Mouse (Mus musculus) neural tube, embryonic 14.5 days (tissue): ENCODE results near the gene H2al1m. TPM values are rescaled to one million over a fixed set of nuclear protein-coding genes. Genes with fewer than 3 reads are reported as not detected.
"Not testable (repeated sequence)": the region's sequence is repeated elsewhere in the genome, so short reads cannot be mapped to it uniquely, and the experiment has no call there.

Experiments used
- ATAC-seq: fragments of 200-750 bp; cut with Nextera tagmentation; 2 replicates; pipeline ENCODE4 v1.8.0; 2017; ENCODE audit warnings: low read depth, mild to moderate bottlenecking, moderate TSS enrichment, moderate library complexity
- H3K27ac ChIP-seq: fragments of 300-500 bp; sonication (generic); 2 replicates; pipeline ENCODE4 v1.5.1; 2014; ENCODE audit warnings: low read depth, mild to moderate bottlenecking, control low read depth, low read length, moderate library complexity, mixed read lengths
- H3K27me3 ChIP-seq: fragments of 300-500 bp; sonication (generic); 2 replicates; pipeline ENCODE4 v1.6.1; 2014; ENCODE audit warnings: low read length; ENCODE audit not compliant: control insufficient read depth, insufficient read depth
- H3K36me3 ChIP-seq: fragments of 300-500 bp; sonication (generic); 2 replicates; pipeline ENCODE4 v1.6.1; 2014; ENCODE audit warnings: low read length, mixed read lengths; ENCODE audit not compliant: control insufficient read depth, insufficient read depth
- H3K4me1 ChIP-seq: fragments of 300-500 bp; sonication (generic); 2 replicates; pipeline ENCODE4 v1.6.1; 2014; ENCODE audit warnings: low read length; ENCODE audit not compliant: control insufficient read depth, insufficient read depth
- H3K4me2 ChIP-seq: fragments of 300-500 bp; sonication (generic); 2 replicates; pipeline ENCODE4 v1.6.1; 2014; ENCODE audit warnings: mild to moderate bottlenecking, low read depth, low read length, control low read depth
- H3K4me3 ChIP-seq: fragments of 300-500 bp; sonication (generic); 2 replicates; pipeline ENCODE4 v1.5.1; 2014; ENCODE audit warnings: low read depth, low read length, control low read depth, mixed read lengths
- H3K9ac ChIP-seq: fragments of 300-500 bp; sonication (generic); replicated peaks from 2 replicates; pipeline ENCODE4 v1.6.1; 2014; ENCODE audit warnings: low read depth, mild to moderate bottlenecking, control low read depth, low read length, mixed read lengths
- H3K9me3 ChIP-seq: fragments of 300-500 bp; sonication (generic); 2 replicates; pipeline ENCODE4 v1.6.1; 2016; ENCODE audit warnings: low read length; ENCODE audit not compliant: control insufficient read depth
- WGBS: fragments of 180-500 bp; shearing (Covaris S2); extraction: QIAGEN DNeasy Blood & Tissue Kit; methylation state at CpG from one replicate; pipeline ENCODE4 v1.1.7; 2014; 5-methylcytosine and 5-hydroxymethylcytosine counted together
- polyA plus RNA-seq: library from polyadenylated mRNA; unstranded; fragments of >200 nt; fragmentation: Nextera tagmentation; extraction: Ambion mirVana; gene quantifications from 2 replicates; pipeline ENCODE4 v1.2.1, GENCODE M21; 2014

The H2al1m gene
- polyA plus RNA-seq, 1 experiment from 2014 or later = not detected

GRCm38 (mm10) chrX:9302791-9303190 is 19.2 kb downstream of the H2al1m start:
- Histone ChIP-seq H3K9ac (no peak overlapping the region), H3K36me3 (no peaks in the 10 kb centered on the region), H3K4me2 (no peak overlapping the region), H3K27me3 (no peaks in the 10 kb centered on the region), H3K27ac (no peak overlapping the region), H3K4me3 (no peak overlapping the region), H3K9me3 (no peaks in the 10 kb centered on the region), H3K4me1 (no peaks in the 10 kb centered on the region)
- WGBS = 86% methylated on average over 5 of the region's 5 CpGs
- ATAC-seq = no peak

DNA sequence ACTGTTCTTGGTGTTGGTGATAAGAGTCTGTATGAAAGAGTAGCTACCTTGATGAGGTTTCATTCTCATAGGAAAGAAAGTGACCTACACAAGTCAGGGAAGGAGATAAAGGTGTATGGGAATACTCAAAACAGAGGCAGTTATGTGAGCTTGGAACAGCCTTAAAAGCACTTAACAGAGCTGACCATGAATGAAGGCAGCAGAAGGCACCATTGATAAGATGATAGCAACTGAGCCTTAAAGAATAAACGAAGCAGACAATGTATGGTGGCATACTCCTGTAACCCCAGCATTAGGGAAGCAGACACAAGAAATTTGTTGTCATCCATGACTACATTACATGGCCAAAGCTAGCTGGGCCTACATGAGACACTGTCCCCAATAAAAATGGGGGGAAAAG is 19.9 kb downstream of the H2al1m start:
- no peaks in the 10 kb centered on the region for H3K36me3 ChIP-seq
- no peak overlapping the region for H3K27ac ChIP-seq
- ATAC-seq = no peak
- no peaks in the 10 kb centered on the region for H3K4me1 ChIP-seq
- no peak overlapping the region for H3K4me2 ChIP-seq
- H3K9me3 ChIP-seq = no peaks in the 10 kb centered on the region
- no peak overlapping the region for H3K9ac ChIP-seq
- no peaks in the 10 kb centered on the region for H3K27me3 ChIP-seq
- WGBS = 84% methylated on average over 1 of the region's 1 CpGs
- H3K4me3 ChIP-seq = no peak overlapping the region

DNA sequence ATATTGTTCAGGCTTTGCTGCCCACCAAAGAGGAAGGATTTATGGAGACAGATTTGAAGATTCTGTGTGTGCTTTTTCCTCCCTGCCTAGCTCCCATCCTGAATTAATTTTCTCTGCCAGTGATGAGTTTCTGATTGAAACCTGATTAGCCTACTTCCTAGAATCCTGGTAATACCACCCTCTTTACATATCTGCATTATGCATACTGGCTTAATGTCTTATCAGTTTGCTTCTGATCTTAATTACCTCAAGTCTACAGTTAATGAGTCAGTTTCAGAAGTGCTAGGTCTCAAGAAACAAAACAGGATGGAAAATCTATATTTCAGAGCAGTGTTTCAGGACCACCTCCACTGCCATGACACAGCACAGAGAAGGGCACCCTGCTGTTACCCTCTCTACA is 32.9 kb downstream of the H2al1m start:
- ATAC-seq, H3K4me3 ChIP-seq, H3K4me2 ChIP-seq, H3K9ac ChIP-seq, H3K9me3 ChIP-seq, H3K4me1 ChIP-seq, H3K27ac ChIP-seq, H3K36me3 ChIP-seq, H3K27me3 ChIP-seq: not testable (repeated sequence)

DNA sequence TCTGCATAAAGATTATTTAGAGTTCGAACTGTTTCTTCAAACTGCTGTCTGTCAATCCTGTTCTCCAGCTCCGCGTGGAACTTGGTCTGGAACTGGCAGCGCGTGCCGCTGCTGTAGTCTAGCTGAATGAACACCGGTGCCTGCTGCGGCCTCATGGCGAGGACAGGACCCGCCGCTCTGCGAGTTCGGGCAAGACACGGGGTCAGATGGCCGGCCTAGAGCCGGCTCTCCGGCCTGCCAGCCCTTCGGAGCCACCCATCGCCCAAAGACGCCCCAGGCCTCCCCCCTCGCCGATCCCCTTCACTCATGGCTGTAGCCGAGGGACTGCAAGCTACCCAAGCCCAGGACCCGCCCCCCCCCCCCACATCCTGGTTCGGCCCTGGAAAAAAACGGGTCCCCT is 44.4 kb downstream of the H2al1m start:
- 93% methylated on average over 26 of the region's 26 CpGs for WGBS
- H3K36me3 ChIP-seq, ATAC-seq, H3K9me3 ChIP-seq, H3K4me2 ChIP-seq, H3K9ac ChIP-seq, H3K4me3 ChIP-seq, H3K27ac ChIP-seq, H3K27me3 ChIP-seq, H3K4me1 ChIP-seq: not testable (repeated sequence)

DNA sequence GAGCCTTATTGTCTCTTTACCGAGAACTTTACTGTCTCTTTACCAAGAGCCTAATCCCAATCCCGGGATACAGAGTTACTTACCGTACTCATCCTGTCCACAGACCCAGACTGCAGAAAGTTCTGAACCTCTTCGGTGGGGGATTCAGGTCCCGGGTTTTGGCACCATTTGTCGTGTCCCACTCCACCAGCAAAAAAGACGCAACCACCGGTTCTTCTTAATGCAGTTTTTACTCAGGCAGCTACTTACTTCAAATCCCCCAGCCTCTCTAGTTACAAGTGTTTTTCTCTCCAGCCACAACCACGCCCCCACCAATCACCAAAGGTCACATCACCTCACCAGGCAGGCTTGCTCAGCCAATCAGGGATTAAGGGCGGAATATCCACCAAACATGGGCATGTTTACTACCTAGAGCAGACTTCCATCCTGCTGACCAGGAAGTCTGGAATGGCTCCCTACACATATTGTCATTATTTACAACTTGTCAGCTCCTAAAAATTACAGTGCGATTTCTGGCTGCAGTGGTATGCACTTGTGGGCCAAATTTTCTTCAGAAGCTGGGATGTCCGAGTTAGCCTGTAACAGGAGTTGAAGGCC is 48.9 kb downstream of the H2al1m start:
- WGBS = 89% methylated on average over 12 of the region's 12 CpGs
- not testable (repeated sequence) for H3K9me3 ChIP-seq, H3K4me3 ChIP-seq, H3K27me3 ChIP-seq, H3K4me1 ChIP-seq, H3K27ac ChIP-seq, ATAC-seq, H3K36me3 ChIP-seq, H3K4me2 ChIP-seq, H3K9ac ChIP-seq

- WGBS = 54% methylated on average over 1 of the region's 2 CpGs
- H3K27me3 ChIP-seq, H3K4me1 ChIP-seq, H3K9ac ChIP-seq, H3K27ac ChIP-seq, H3K36me3 ChIP-seq, H3K4me3 ChIP-seq, H3K9me3 ChIP-seq, H3K4me2 ChIP-seq: not testable (repeated sequence)
- peak; percentile 63; the same call in 1 of the 2 replicates for ATAC-seq
Observed at GRCm38 (mm10) chrX:9333035-9333434, 49.5 kb downstream of the H2al1m start.

Other genes with a start within 250 kb of the H2al1m start
- not detected in 2 replicates for gene Fthl17f, start 220.7 kb upstream of the H2al1m start, polyA plus RNA-seq
- gene 4930402K13Rik, start 179.2 kb upstream of the H2al1m start, polyA plus RNA-seq = not detected in 2 replicates
- 2.5 and 3.6 TPM in 2 replicates for gene Lancl3, start 83.9 kb upstream of the H2al1m start, polyA plus RNA-seq
- 0.39 TPM in 1 of 2 replicates, not detected in the other for gene Gm14862, start 26.9 kb upstream of the H2al1m start, polyA plus RNA-seq
- gene Xk, start 11.0 kb upstream of the H2al1m start, polyA plus RNA-seq = 7.3 TPM in 2 replicates
- not detected in 2 replicates for gene H2al1k, start 66.9 kb downstream of the H2al1m start, polyA plus RNA-seq
- gene Cybb, start 204.0 kb downstream of the H2al1m start, polyA plus RNA-seq = 0.15 and 1.0 TPM in 2 replicates